Mouse (Mus musculus) bone marrow macrophage, adult 2 months (primary cell): ENCODE measurements around the gene Nelfe.

ENCODE experiments used
- CTCF ChIP-seq: IDR thresholded peaks from 2 replicates; pipeline ENCODE4 v1.5.1; 2012; ENCODE audit warnings: low read depth, mild to moderate bottlenecking, low read length, moderate library complexity
- POLR2A ChIP-seq: IDR thresholded peaks from 2 replicates; pipeline ENCODE4 v1.6.1; 2012; ENCODE audit warnings: mild to moderate bottlenecking, low read depth, low read length, borderline replicate concordance

GRCm38 (mm10) chr17:34896366-34896765 is 46.2 kb downstream of the Nelfe start:
- no peak for TF ChIP-seq CTCF
- TF ChIP-seq POLR2A, result no peak
